Mouse (Mus musculus) lung, embryonic 14.5 days (tissue): ENCODE results near the gene Popdc3. TPM values are rescaled to one million over a fixed set of nuclear protein-coding genes. Genes with fewer than 3 reads are reported as not detected.

Source experiments
- ATAC-seq: fragments of 200-750 bp; cut with Nextera tagmentation; 2 replicates; pipeline ENCODE4 v1.8.0; 2017; ENCODE audit warnings: mild to moderate bottlenecking, moderate TSS enrichment, moderate library complexity; ENCODE audit not compliant: insufficient read depth
- DNase-seq: peaks from one replicate; pipeline ENCODE4 v3.0.0-alpha.2; 2015
- H3K27ac ChIP-seq: fragments of 300-500 bp; sonication (generic); 2 replicates; pipeline ENCODE4 v1.5.1; 2014; ENCODE audit warnings: low read depth, mild to moderate bottlenecking, moderate library complexity
- H3K27me3 ChIP-seq: fragments of 300-500 bp; sonication (generic); 2 replicates; pipeline ENCODE4 v1.6.1; 2014; ENCODE audit warnings: low read length, control low read depth; ENCODE audit not compliant: insufficient read depth
- H3K36me3 ChIP-seq: fragments of 300-500 bp; sonication (generic); 2 replicates; pipeline ENCODE4 v1.6.1; 2014; ENCODE audit warnings: control low read depth; ENCODE audit not compliant: insufficient read depth
- H3K4me1 ChIP-seq: fragments of 300-500 bp; sonication (generic); 2 replicates; pipeline ENCODE4 v1.6.1; 2014; ENCODE audit warnings: antibody characterized with exemption, control low read depth; ENCODE audit not compliant: insufficient read depth
- H3K4me2 ChIP-seq: fragments of 300-500 bp; sonication (generic); 2 replicates; pipeline ENCODE4 v1.6.1; 2014; ENCODE audit warnings: mild to moderate bottlenecking
- H3K4me3 ChIP-seq: fragments of 300-500 bp; sonication (generic); 2 replicates; pipeline ENCODE4 v1.5.1; 2014; ENCODE audit warnings: low read depth, low read length
- H3K9ac ChIP-seq: fragments of 300-500 bp; sonication (generic); 2 replicates; pipeline ENCODE4 v1.6.1; 2014
- H3K9me3 ChIP-seq: fragments of 300-500 bp; sonication (generic); 2 replicates; pipeline ENCODE4 v1.6.1; 2016; ENCODE audit warnings: low read depth, low read length, control low read depth
- CTCF ChIP-seq: IDR thresholded peaks from 2 replicates; pipeline ENCODE4 v1.5.1; 2016; ENCODE audit warnings: antibody characterized with exemption, low read depth
- WGBS: fragments of 180-500 bp; shearing (Covaris S2); extraction: QIAGEN DNeasy Blood & Tissue Kit; methylation state at CpG from one replicate; pipeline ENCODE4 v1.1.7; 2014; 5-methylcytosine and 5-hydroxymethylcytosine counted together
- polyA plus RNA-seq: library from polyadenylated mRNA; unstranded; fragments of >200 nt; fragmentation: Nextera tagmentation; extraction: Ambion mirVana; gene quantifications from 2 replicates; pipeline ENCODE4 v1.2.1, GENCODE M21; 2014

The Popdc3 gene
- polyA plus RNA-seq, 1 experiment from 2014 or later: 0.45 TPM

DNA sequence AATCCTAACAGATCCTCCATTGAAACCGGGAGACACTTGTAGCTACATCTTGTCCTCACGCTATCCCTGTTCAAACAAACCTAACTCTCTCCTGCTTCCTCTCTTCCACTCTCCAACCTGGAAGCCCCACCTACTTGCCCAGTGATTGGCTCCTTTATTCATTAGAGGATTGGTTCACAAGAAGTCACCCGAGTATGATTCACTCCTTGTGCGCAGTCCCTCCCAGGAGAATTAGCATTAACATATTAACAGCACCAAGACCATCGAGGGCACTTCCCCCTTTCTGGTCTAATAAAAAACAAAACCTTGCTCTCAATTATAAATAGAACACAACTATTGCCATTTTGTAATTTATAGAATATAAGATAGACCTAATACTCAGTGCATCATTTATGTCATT, 117.2 kb downstream of the Popdc3 start:
- TF ChIP-seq CTCF: no peak
- H3K4me1 ChIP-seq: no peaks in the 10 kb centered on the region
- no peak overlapping the region for H3K4me3 ChIP-seq
- 69% methylated on average over 5 of the region's 5 CpGs for WGBS
- H3K9ac ChIP-seq: no peak overlapping the region
- peaks cover 7% of the 10 kb centered on the region; the same call in 1 of the 2 replicates for H3K27me3 ChIP-seq
- H3K27ac ChIP-seq: no peak overlapping the region
- no peak overlapping the region for H3K4me2 ChIP-seq
- H3K36me3 ChIP-seq: no peaks in the 10 kb centered on the region
- ATAC-seq: no peak
- H3K9me3 ChIP-seq: no peaks in the 10 kb centered on the region
- DNase-seq: no peak

GRCm38 (mm10) chr10:45298503-45298902, 120.6 kb downstream of the Popdc3 start:
- ATAC-seq (no peak), DNase-seq (no peak)
- no peaks in the 10 kb centered on the region for H3K27me3 ChIP-seq
- no peak overlapping the region for H3K4me2 ChIP-seq
- no peak for TF ChIP-seq CTCF
- H3K9me3 ChIP-seq: no peaks in the 10 kb centered on the region
- WGBS: 66% methylated on average over 6 of the region's 6 CpGs
- H3K4me3 ChIP-seq: no peak overlapping the region
- no peak overlapping the region for H3K9ac ChIP-seq
- no peak overlapping the region for H3K27ac ChIP-seq
- no peaks in the 10 kb centered on the region for H3K4me1 ChIP-seq
- H3K36me3 ChIP-seq: no peaks in the 10 kb centered on the region

- no peaks in the 10 kb centered on the region for H3K9me3 ChIP-seq
- no peaks in the 10 kb centered on the region for H3K36me3 ChIP-seq
- ATAC-seq (no peak), DNase-seq (no peak)
- H3K4me1 ChIP-seq: no peaks in the 10 kb centered on the region
- no peak overlapping the region for H3K4me3 ChIP-seq
- TF ChIP-seq CTCF: no peak
- no peak overlapping the region for H3K27ac ChIP-seq
- WGBS: 60% methylated on average over 4 of the region's 4 CpGs
- H3K4me2 ChIP-seq: no peak overlapping the region
- no peak overlapping the region for H3K9ac ChIP-seq
- H3K27me3 ChIP-seq: no peaks in the 10 kb centered on the region
Measured at GRCm38 (mm10) chr10:45299509-45299908, 121.6 kb downstream of the Popdc3 start.

DNA sequence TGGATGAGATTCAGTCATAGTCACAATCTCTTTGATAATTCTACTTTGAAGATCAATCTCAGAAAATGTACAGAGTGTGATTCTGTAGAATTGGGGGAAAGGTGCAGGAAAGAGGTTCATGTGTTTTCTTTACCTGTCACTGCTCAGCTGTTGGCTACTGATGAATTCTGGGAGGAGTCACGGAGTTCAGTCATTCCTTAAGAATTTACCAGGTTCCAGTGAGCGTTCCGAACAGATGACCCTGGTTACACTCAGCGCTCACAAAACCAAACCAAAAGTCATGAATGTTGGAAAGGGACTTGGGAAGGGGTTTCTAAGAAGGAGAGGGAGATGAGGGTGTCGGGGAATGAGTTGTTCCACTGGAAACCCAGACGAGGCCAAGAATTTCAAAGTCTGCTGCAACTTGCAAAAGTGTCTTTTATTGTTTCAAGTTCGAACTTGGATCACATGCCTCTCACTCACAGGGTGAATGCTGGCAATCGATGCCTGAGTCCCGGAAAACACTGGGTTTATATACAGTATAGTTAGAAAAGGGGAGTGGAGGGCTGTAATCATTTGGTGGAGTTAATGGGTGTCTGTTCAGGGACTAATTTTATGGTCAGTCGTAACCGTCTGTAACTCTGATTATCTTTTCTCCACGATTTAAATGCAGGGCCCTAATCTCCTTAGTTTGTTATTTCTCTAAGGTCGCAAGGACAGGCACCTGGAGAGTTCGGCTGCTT, 125.6 kb downstream of the Popdc3 start:
- H3K36me3 ChIP-seq: no peaks in the 10 kb centered on the region
- H3K9ac ChIP-seq: no peak overlapping the region
- WGBS: 42% methylated on average over 14 of the region's 14 CpGs
- no peak overlapping the region for H3K27ac ChIP-seq
- H3K27me3 ChIP-seq: no peaks in the 10 kb centered on the region
- no peak for DNase-seq
- no peaks in the 10 kb centered on the region for H3K9me3 ChIP-seq
- ATAC-seq: no peak
- TF ChIP-seq CTCF: no peak
- H3K4me1 ChIP-seq: no peaks in the 10 kb centered on the region
- no peak overlapping the region for H3K4me3 ChIP-seq
- no peak overlapping the region for H3K4me2 ChIP-seq

- Histone ChIP-seq H3K9ac (no peak overlapping the region), H3K4me2 (no peak overlapping the region), H3K27ac (no peak overlapping the region), H3K4me1 (no peaks in the 10 kb centered on the region), H3K4me3 (no peak overlapping the region), H3K27me3 (no peaks in the 10 kb centered on the region), H3K36me3 (no peaks in the 10 kb centered on the region), H3K9me3 (no peaks in the 10 kb centered on the region)
- TF ChIP-seq CTCF: no peak
- ATAC-seq: peak; percentile 35; the same call in 1 of the 2 replicates
- 43% methylated on average over 5 of the region's 5 CpGs for WGBS
- DNase-seq: peak; percentile 44
Measured at GRCm38 (mm10) chr10:45305173-45305572, 127.3 kb downstream of the Popdc3 start.

DNA sequence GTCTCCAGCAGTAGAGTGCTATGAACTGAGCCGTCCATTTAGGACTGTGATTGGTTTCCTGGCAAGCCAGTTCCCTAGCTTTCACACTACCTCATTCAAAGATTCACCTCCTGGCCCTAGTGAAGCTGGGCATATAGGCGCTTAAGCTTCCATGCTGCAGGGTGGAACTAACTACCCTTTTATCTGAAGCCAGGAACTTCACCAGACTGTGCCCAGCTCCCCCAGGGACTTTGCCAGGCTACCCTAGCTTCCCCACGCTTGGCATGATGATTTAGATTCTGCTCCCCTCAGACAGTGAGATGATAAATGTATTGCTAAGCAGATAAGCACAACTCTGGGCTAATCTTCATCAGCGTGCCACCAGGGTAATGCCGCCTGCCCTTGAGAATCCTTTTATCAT, 133.2 kb downstream of the Popdc3 start:
- H3K4me2 ChIP-seq: no peak overlapping the region
- H3K4me3 ChIP-seq: no peak overlapping the region
- no peak for ATAC-seq
- no peak for TF ChIP-seq CTCF
- H3K9me3 ChIP-seq: no peaks in the 10 kb centered on the region
- H3K4me1 ChIP-seq: no peaks in the 10 kb centered on the region
- DNase-seq: no peak
- no peak overlapping the region for H3K9ac ChIP-seq
- H3K27me3 ChIP-seq: no peaks in the 10 kb centered on the region
- no peaks in the 10 kb centered on the region for H3K36me3 ChIP-seq
- H3K27ac ChIP-seq: no peak overlapping the region
- 74% methylated on average over 5 of the region's 5 CpGs for WGBS

- DNase-seq: no peak
- Histone ChIP-seq H3K4me1 (no peaks in the 10 kb centered on the region), H3K27ac (no peak overlapping the region), H3K27me3 (no peaks in the 10 kb centered on the region), H3K4me3 (no peak overlapping the region), H3K4me2 (no peak overlapping the region), H3K9ac (no peak overlapping the region), H3K36me3 (no peaks in the 10 kb centered on the region), H3K9me3 (no peaks in the 10 kb centered on the region)
- no peak for ATAC-seq
- TF ChIP-seq CTCF: no peak
- WGBS: 63% methylated on average over 7 of the region's 7 CpGs
Measured at GRCm38 (mm10) chr10:45311624-45312023, 133.7 kb downstream of the Popdc3 start.
